Mouse (Mus musculus): ENCODE data around the gene Prickle1.

Prickle1 gene

GRCm38 (mm10) chr15:93552169-93552568, 43.5 kb downstream of the Prickle1 start:
- DNase-seq (ENCODE audit: low read depth, low spot score): no peak

DNA sequence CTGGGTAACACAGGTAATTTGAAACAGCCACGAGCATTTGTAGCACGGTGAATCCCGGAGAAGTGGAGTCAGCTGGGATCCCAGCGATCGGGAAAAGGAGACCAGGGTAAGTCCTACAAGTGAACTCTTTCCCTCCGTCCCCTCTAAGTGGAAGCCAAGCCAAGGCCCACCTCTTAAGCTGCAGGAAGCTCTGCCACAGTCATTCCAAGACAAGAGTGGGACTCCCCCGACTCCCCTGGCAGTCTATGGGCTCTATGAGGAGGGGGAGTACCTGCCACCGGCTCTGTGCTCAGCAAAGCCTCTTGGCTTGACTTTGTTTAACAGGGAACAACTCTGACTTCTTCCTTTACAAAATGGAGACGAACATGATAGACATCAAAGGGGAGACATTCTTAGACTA, 47.4 kb downstream of the Prickle1 start:
- no peak for DNase-seq (ENCODE audit: low read depth, low spot score)

- no peak for DNase-seq (ENCODE audit: low read depth, low spot score)
Observed at GRCm38 (mm10) chr15:93539415-93539814, 56.3 kb downstream of the Prickle1 start.

DNA sequence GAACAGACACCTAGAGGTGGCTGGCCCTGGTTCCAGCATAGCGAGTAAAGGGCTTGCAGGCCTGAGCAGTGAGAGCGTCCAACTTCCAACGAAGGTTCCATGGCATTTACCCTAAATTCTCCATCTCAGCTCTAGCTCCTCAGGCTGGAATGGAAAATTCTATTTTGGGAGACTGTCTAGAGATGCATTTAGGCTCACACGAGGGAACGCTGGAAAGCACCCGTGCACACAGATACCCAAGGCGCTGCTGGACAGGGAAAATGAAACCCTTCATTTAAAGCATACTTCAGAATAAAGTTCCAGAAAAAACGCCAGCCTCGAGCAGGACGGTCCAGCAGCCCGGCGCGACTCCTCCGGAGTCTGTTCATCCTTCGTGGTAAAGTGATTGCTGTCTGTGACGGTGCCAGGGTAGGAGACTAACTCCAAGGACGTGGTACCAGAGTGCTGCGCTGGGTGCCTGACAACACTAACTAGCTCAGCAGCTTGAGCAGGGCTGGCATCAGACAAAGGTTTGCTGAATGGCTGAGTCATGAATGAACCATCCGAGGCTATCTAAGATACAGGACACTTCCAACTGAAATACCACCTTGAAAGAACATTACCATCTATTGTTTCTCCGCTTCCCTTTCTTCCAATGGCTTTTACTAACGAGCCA, 57.0 kb downstream of the Prickle1 start:
- DNase-seq (ENCODE audit: low read depth, low spot score): no peak

- DNase-seq (ENCODE audit: low read depth, low spot score): no peak
Observed at GRCm38 (mm10) chr15:93537745-93538144, 57.9 kb downstream of the Prickle1 start.

GRCm38 (mm10) chr15:93536191-93536590, 59.5 kb downstream of the Prickle1 start:
- DNase-seq (ENCODE audit: low read depth, low spot score): no peak

GRCm38 (mm10) chr15:93530703-93531032, 65.0 kb downstream of the Prickle1 start:
- DNase-seq (ENCODE audit: low read depth, low spot score): no peak

DNA sequence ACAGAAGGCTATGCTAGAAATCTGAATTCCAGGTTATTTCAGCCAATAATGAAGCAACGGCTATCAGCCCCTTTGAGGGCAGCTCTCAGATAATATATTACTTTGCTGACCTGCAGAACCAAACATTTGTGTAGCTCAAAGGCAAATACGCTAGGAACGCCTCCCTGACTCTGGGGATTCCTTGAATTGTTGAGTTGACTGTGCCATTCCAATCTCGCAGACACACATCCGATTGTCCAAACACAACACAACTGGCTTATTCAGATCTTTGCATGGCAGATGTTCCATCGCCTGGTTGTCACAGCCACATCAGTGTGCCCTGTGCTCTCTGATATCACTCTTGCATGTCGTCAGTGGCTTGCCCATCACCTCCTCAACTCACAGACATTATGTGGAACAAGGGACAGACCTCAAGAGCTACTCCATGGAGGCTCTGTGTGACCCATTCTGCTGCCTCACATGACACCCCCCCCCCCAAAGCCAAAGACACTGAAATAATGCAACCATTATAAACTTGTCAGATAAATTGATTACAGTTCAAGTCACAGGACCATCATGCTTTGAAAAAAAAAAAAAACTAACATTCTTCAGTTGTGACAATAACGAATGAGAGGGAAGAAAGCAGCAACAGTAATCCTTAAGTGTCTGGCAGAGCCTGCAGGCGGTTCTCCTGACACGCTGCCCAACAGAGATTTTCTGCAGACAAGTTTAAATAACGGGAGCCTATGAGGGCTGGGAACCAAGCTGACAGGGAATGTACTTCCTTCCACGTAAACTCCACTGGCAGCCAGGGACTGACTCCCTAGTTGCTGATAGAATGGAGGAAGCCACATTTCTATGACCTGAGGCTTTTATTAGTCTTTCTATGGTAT, 65.6 kb downstream of the Prickle1 start:
- DNase-seq (ENCODE audit: low read depth, low spot score): no peak

DNA sequence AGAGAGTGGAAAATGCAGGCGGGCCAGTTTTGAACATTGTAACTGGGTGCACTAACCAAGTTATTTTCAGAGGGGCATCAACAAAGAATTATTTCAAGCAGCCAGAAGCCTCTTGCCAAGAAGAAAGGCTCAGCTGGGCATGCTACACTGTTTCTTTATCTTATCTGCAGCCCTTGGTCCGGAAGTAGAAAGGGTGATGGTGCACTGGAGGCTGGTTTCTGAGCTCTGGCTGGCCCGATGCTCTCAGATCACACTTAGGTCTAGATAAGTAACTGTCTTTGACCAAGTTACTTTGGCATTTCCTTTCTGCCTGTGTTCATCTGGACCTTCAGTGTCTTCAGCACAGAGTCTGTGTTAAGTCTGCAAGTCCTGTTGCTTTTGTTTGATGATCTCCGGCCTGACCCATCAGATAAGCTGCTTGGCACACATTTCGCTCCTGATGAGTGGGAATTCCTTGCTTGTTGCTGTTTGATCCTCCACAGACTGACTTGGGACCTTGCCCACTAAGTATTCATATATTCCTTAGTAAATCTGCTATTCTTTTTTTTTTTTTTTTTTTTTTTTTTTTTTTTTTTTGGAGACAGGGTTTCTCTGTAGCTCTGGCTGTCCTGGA, 70.3 kb downstream of the Prickle1 start:
- no peak for DNase-seq (ENCODE audit: low read depth, low spot score)

DNA sequence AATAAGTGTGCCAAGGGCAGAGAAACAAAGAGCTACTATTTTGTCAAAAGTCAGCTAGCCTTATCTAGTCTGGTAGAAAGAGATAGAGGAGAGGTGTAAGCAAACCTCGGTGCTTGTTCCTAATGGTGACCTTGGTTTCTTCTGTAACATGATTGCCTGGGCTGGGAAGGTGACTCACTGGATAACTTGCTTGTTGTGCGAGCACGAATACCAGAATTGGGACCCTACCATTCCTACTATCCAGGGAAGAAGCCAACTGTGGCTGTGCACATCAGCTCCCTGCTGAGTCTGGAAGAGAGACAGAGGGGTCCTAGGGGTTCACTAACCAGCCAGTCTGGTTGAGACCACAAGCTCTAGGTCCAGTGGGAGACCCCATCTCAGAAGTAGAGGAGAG, 73.9 kb downstream of the Prickle1 start:
- DNase-seq (ENCODE audit: low read depth, low spot score): no peak

- no peak for DNase-seq (ENCODE audit: low read depth, low spot score)
Observed at GRCm38 (mm10) chr15:93521088-93521786, 74.5 kb downstream of the Prickle1 start.

- DNase-seq (ENCODE audit: low read depth, low spot score): no peak
Observed at GRCm38 (mm10) chr15:93519836-93520826, 75.6 kb downstream of the Prickle1 start.

DNA sequence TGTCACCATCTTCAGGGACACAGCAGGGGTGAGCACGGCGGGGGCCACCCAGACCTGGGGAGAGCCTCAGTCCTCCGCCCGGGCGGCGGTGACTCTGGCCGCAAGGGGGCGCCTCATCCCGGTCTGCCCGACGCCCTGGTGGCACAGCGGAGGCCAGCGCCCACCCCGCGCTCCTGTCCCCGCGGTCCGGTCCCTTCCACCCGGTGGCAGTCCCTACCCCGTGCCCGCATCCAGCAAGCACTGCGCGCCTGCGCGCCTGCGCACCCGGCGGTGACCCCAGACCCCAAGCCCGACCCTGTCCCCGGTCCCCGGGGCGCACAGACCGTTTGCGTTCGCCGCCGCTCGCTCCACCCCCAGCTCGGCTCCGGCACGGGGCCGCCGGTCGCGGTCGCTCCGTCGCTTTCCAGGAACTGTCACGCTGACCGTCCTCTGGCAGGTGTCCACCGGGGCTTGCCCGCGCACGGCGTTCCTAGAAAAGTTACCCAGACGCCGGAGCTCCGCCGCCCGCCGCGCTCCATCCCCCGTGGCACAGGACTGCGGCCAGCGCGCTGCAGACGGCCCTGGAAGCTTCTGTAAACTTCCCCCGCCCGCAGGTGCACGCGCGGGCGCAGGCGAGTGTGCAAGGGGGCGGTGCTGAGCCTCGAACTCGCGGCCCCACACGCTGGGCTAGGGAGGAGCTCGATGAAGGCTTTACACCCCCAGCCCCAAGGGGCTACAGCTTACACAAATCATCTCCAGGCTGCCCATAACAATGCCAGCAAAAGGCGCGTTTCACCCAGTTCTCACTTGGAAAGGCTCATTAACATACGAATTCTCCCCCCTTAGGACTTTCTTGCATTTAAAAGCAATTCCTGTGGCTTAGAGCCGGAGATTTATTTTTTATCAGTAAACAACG, 76.5 kb downstream of the Prickle1 start:
- peak; percentile 52 for DNase-seq (ENCODE audit: low read depth, low spot score)

- DNase-seq (ENCODE audit: low read depth, low spot score): peak; percentile 48
Observed at GRCm38 (mm10) chr15:93518143-93518902, 77.4 kb downstream of the Prickle1 start.

GRCm38 (mm10) chr15:93517022-93517565, 78.6 kb downstream of the Prickle1 start:
- DNase-seq (ENCODE audit: low read depth, low spot score): no peak

DNA sequence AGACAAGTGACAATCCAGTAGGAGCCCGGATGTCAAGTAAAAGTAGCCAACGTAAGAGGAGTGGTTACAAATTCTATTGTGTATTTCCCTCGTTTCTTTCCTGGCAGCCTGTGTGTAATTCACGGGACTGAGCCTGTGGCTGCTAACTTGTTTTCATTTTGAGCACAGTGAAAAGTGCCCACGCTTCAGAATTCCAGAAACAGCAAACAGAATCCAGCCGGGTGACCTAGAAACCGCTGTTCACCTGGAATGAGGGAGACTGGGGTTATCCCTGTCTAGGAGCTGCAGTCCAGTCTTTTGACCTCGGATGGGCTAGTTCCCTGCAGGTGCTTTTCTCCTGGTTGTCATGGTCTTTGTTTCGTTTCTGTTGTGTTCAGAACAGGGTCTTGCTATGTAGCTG, 80.4 kb downstream of the Prickle1 start:
- no peak for DNase-seq (ENCODE audit: low read depth, low spot score)

DNA sequence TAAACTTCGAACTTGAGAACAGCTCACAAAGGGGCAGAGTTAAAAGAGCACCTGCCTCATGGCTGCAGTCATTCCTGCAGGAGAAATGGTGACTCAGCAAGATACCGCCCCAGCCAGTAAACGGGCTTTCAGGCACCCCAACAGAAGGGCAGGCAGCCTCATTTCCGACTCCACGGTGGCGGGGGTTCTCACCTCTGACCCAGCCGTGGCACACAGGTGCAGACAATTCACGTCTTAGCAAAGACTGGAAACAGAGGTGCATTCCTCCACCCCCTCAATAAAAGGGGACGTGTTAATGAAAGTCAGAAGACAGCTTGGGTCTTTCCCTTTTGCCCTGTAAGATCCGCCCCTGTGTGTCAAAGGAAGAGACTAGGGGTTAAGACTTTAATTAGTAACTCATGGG, 81.8 kb downstream of the Prickle1 start:
- DNase-seq (ENCODE audit: low read depth, low spot score): no peak

- DNase-seq (ENCODE audit: low read depth, low spot score): no peak
Observed at GRCm38 (mm10) chr15:93512437-93512836, 83.3 kb downstream of the Prickle1 start.
